22 mouse cellular contexts compared by ENCODE assay signal in the genomic region with DNA sequence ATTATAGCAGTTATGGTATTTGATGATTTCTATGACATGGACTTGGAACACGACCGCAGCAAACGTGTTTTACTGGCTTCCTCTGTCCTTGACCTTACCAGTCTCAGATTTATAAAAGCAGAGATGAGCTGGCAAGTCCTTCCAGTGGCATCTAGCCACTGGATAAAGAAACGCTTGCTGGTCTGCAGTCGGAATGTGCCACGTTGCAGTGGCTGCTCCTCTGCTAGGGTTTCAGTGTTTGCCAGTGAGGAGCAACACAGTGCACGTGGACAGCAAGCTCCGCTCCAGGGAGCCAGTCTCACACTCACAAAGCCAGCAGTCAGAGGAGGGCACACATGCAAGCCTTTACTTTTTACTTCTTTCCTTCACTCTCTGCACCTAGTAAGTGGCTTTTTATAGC. TPM values are rescaled to one million over a fixed set of nuclear protein-coding genes. Genes with fewer than 3 reads are reported as not detected.
DNase-seq lines count a peak whose midpoint lies in the region; TF ChIP-seq lines count a peak whose summit lies in the region.
"Had no signal": no experiment of that assay in that cellular context is flagged by ENCODE, and none has a peak within 500 bp of the region (broad histone marks: within the 10 kb centered on the region; RNA-seq: fewer than 3 reads in every experiment).

No protein-coding gene starts in this region.

- H3K79me2 ChIP-seq in heart, adult 2 months (replicated peaks; ENCODE audit: control insufficient read depth, insufficient read depth, low read length) = no peaks in the 10 kb centered on the region

- TF ChIP-seq EP300 in heart, adult 2 months (IDR thresholded peaks at IDR 0.05; ENCODE audit: insufficient read depth, low read depth, low read length) = peak; percentile 70; the same call in 1 of the 2 replicates

- no peaks in the 10 kb centered on the region for H3K27me3 ChIP-seq in heart, adult 2 months (ENCODE audit: control insufficient read depth, insufficient read depth, low read length)
- H3K27me3 ChIP-seq: heart, embryonic 15.5 days; limb, embryonic 13.5 days; midbrain, embryonic 12.5 days had no signal

- no peak for TF ChIP-seq CTCF in heart, adult 2 months (IDR thresholded peaks at IDR 0.05)

- peaks cover 2% of the 10 kb centered on the region; the same call in 1 of the 2 replicates for H3K4me1 ChIP-seq in heart, adult 2 months (ENCODE audit: control insufficient read depth, insufficient read depth, low read length)

- peak in 1 of 2 experiments; percentile 64 for DNase-seq in heart, adult 2 months
- no peak for DNase-seq in heart, postnatal 4 days
- DNase-seq in adrenal gland, adult 8-10 months = peak; percentile 67
- DNase-seq in adrenal gland, postnatal 36 days = peak; percentile 64 to 69
- peak; percentile 34 to 43 for DNase-seq in heart, postnatal 10 days
- no peak for DNase-seq in layer of hippocampus, postnatal 36 days
- DNase-seq in thymus, postnatal 10 days (ENCODE audit: low spot score in 2 of 2) = no peak
- DNase-seq: cerebellum, adult 8-10 months; forebrain, postnatal 0 days; kidney, adult 9 months; kidney, postnatal 25 days; lung, embryonic 14.5 days; thymus, adult 2 months had no signal

- H3K4me3 ChIP-seq in heart, adult 2 months = no peak overlapping the region
- H3K4me3 ChIP-seq: embryonic facial prominence, embryonic 10.5 days; heart, embryonic 15.5 days; layer of hippocampus, adult 2 months; limb, embryonic 13.5 days; midbrain, embryonic 12.5 days had no signal

- H3K27ac ChIP-seq in heart, adult 2 months = peak overlapping the region; percentile 47
- H3K27ac ChIP-seq: embryonic facial prominence, embryonic 10.5 days; heart, embryonic 15.5 days; hindbrain, postnatal 0 days; layer of hippocampus, adult 2 months; limb, embryonic 13.5 days; liver, embryonic 14.5 days; midbrain, embryonic 12.5 days had no signal

- TF ChIP-seq POLR2A in heart, adult 2 months (IDR thresholded peaks at IDR 0.05; ENCODE audit: insufficient read depth, low read depth, low read length) = no peak

- H3K9ac ChIP-seq in heart, adult 2 months (ENCODE audit: low read depth, low read length) = no peak overlapping the region
- H3K9ac ChIP-seq: forebrain, postnatal 0 days; heart, embryonic 15.5 days; limb, embryonic 13.5 days; liver, embryonic 14.5 days; lung, embryonic 14.5 days; midbrain, embryonic 12.5 days had no signal

- H3K36me3 ChIP-seq in heart, adult 2 months (ENCODE audit: control insufficient read depth, insufficient read depth, low read length) = peaks cover 27% of the 10 kb centered on the region

- WGBS in heart, adult 2 months = 59% methylated on average over 8 of the region's 8 CpGs

- intact Hi-C loops in heart, adult 2 months (cut with DNase I) = loop anchor here (5.0 kb wide), 1 partner anchor 1973 kb away; no protein-coding TSS in a partner anchor
- intact Hi-C loops in heart, postnatal 10 days (cut with DNase I) = loop anchor here (5.0 kb wide), 1 partner anchor 93 kb away; the partner anchor contains the start of genes Lats1 and Pcmt1

RNA-seq across cellular contexts. Expression of gene Ginm1, which starts 17.2 kb away (rescaled TPM):
- total RNA-seq in heart, adult 2 months (2021) = 100 to 1,000 TPM in 1 of 2 experiments, 10 to 100 TPM in 1; 94.5 to 123 TPM
- 39.6 and 65.7 TPM in 2 replicates for polyA plus RNA-seq in heart, adult 2 months (2012; rRNA removed)
- total RNA-seq in heart, postnatal 4 days (2021) = 10 to 100 TPM; 56.9 to 65.3 TPM
- total RNA-seq in adrenal gland, adult 8-10 months (2022) = 100 to 1,000 TPM; 159 to 252 (median 205) TPM
- 100 to 1,000 TPM; 186 to 323 TPM for total RNA-seq in adrenal gland, postnatal 36 days (2021)
- 10 to 100 TPM; 76.1 to 83.5 TPM for total RNA-seq in heart, postnatal 10 days (2021)
- 10 to 100 TPM; 15.9 to 19.5 TPM for total RNA-seq in layer of hippocampus, postnatal 36 days (2021)

RNA-seq across cellular contexts. Expression of gene Ppil4, which starts 17.3 kb away (rescaled TPM):
- 10 to 100 TPM; 14.8 to 15.3 TPM for total RNA-seq in heart, adult 2 months (2021)
- 5.3 and 7.2 TPM in 2 replicates for polyA plus RNA-seq in heart, adult 2 months (2012; rRNA removed)
- 10 to 100 TPM; 19.0 to 20.8 TPM for total RNA-seq in heart, postnatal 4 days (2021)
- 10 to 100 TPM; 22.4 to 34.8 (median 27.5) TPM for total RNA-seq in adrenal gland, adult 8-10 months (2022)
- total RNA-seq in adrenal gland, postnatal 36 days (2021) = 10 to 100 TPM; 21.4 to 27.8 TPM
- 10 to 100 TPM; 19.4 to 21.2 TPM for total RNA-seq in heart, postnatal 10 days (2021)
- 10 to 100 TPM; 34.9 to 37.9 TPM for total RNA-seq in layer of hippocampus, postnatal 36 days (2021)

RNA-seq across cellular contexts. Expression of gene Katna1, which starts 49.6 kb away (rescaled TPM):
- 10 to 100 TPM; 11.9 to 14.2 TPM for total RNA-seq in heart, adult 2 months (2021)
- 3.7 and 4.4 TPM in 2 replicates for polyA plus RNA-seq in heart, adult 2 months (2012; rRNA removed)
- 10 to 100 TPM; 16.3 to 17.1 TPM for total RNA-seq in heart, postnatal 4 days (2021)
- total RNA-seq in adrenal gland, adult 8-10 months (2022) = 10 to 100 TPM; 32.4 to 35.4 (median 32.6) TPM
- total RNA-seq in adrenal gland, postnatal 36 days (2021) = 10 to 100 TPM; 30.6 to 32.6 TPM
- total RNA-seq in heart, postnatal 10 days (2021) = 10 to 100 TPM; 11.9 to 16.9 TPM
- total RNA-seq in layer of hippocampus, postnatal 36 days (2021) = 10 to 100 TPM; 15.0 to 19.1 TPM

RNA-seq across cellular contexts. Expression of gene Zc3h12d, which starts 56.8 kb away (rescaled TPM):
- total RNA-seq in heart, adult 2 months (2021) = under 1 TPM; 0.21 to 0.32 TPM
- 0.35 and 0.50 TPM in 2 replicates for polyA plus RNA-seq in heart, adult 2 months (2012; rRNA removed)
- total RNA-seq in heart, postnatal 4 days (2021) = under 1 TPM; 0.20 to 0.26 TPM
- total RNA-seq in adrenal gland, adult 8-10 months (2022) = under 1 TPM; 0.24 to 0.95 (median 0.58) TPM
- under 1 TPM; 0.13 to 0.33 TPM for total RNA-seq in adrenal gland, postnatal 36 days (2021)
- under 1 TPM; 0.17 to 0.25 TPM for total RNA-seq in heart, postnatal 10 days (2021)
- under 1 TPM; 0.13 to 0.17 TPM for total RNA-seq in layer of hippocampus, postnatal 36 days (2021)
- total RNA-seq: MEL had no signal
- polyA plus RNA-seq: C2C12 had no signal

Comparison
In these comparisons a context has a peak if more than half of its experiments do, and no peak if none do; other contexts are left out.
1. DNase-seq: peak in adrenal gland, adult 8-10 months (single experiment), adrenal gland, postnatal 36 days (2 of 2) and heart, postnatal 10 days (2 of 2); none in heart, postnatal 4 days (single experiment), layer of hippocampus, postnatal 36 days (0 of 2) and thymus, postnatal 10 days (0 of 2).